Mouse (Mus musculus): ENCODE measurements around the gene Slc24a1. TPM values are rescaled to one million over a fixed set of nuclear protein-coding genes. Genes with fewer than 3 reads are reported as not detected.
"Not testable (repeated sequence)": the region's sequence is repeated elsewhere in the genome, so short reads cannot be mapped to it uniquely, and the experiment has no call there.

Gene Slc24a1
- total RNA-seq (2021) = under 1 TPM; 0.15 to 0.27 TPM
- long read RNA-seq, experiment 1 = 0 reads
- long read RNA-seq, experiment 2, partial matches to known transcripts = 0 of 1 reads
- long read RNA-seq, experiment 2, other reads (novel, unspliced or antisense) = 1 of 1 reads

DNA sequence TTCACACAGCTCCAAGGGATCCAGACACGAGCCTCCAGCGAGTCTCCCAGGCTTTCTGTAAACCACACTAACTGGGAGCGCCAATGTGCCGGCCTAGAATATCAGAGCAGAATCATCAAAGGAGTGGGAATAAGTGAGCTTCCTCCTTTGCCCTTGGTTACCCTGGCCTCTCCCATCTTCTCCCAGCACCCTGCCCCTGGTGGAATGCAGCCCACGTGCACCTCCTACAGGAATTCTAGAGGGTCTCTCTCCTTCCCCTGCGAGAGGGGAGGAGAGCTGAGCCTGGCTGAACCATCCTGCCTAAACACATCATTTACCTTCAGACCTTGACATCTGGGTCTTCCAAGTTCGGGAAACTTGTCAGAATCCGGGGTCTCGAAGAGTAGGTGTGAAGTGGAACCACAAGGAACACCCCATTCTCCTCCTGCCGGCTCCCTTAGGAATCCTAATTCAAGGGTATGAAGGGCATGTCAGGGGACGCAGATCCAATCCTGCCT is at the start of gene Slc24a1:
TSS of gene Slc24a1 (minus strand) at position 447 of the 497 bp plus-strand sequence.
- DNase-seq = no peak

DNA sequence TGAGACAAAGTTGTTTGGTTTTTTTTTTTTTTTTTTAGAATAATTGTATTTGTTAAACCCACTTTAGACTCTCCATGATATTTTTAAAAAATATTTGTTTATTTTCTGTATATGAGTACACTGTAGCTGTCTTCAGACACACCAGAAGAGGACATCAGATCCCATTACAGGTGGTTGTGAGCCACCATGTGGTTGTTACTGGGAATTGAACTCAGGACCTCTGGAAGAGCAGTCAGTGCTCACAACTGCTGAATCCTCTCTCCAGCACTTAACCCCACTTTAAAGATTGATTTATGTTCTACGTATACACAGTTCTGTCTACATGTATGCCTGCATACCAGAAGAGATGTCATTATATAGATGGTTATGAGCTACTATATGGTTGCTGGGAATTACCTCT is 44.1 kb upstream of the Slc24a1 start:
- not testable (repeated sequence) for DNase-seq

DNA sequence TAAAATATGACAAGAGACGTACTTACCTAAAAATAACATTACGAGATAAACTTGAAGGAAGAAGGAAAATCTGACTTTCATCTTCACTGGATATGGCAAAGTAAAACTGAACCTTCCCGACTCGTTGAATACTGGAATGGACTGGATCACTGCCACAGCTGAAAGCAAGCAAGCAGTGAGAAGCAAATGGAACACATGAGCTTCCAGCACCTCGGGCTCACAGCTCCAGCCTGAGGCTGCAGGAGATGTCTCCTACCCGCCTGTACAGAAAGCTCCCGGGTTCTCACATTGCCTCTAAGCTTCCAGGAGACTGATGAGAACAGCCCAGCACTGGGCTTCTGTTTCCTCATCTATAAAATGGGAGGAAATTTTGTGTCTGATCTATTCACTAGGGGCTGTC is 38.9 kb upstream of the Slc24a1 start:
- no peak for DNase-seq

DNA sequence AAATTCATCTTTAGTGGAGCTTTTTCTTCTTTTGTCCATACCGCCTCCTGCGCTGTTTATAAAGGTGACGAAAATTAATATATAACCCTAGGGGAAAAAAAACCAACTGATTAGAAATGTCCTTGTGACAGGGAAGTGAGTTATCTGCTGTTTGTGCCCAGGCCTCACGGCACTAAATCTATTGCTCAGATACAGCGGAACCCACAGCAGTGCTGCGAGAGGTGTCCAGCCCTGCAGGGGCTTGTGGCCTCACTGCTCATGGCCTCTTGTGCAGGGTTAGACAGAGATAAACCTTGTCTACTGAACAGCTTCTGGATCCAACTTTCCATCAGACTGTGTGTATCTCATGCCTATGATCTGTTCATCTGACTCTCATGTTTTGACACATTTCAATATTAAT is 37.0 kb upstream of the Slc24a1 start:
- DNase-seq = no peak

DNA sequence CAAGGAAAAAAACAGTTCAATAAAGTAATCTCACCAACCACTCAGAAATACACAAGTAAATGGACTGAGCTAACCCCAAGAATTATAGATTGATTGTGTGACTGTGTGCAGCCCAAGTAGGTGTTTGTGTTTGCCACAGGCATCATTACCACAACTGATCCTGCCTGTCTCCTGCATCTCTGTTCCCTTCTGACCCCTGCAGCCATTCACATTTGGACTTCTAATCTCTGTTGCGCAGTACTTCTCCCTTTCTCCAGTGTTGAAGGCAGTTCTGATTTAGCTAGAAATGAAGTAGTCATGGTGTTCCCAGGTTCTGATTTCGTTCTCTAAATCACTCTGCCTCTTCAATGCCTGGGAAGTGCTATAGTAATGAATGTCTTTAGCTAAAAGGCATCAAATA is 36.2 kb upstream of the Slc24a1 start:
- no peak for DNase-seq

DNA sequence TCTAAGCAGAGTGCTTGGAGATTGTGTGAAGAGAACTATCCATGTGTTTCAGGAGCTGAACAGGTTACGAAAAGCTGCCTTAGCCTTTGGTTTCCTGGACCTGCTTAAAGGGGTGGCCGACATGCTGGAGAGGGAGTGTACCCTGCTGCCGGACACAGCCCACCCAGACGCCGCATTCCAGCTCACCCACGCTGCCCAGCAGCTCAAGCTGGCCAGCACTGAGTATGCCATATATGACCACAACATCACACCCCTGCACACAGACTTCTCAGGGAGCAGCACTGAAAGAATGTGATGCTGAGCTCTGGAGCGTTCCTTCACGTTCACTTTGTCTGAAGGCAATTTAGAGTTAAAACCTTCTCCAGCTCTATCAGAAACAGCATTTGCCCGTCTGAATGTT is 34.4 kb upstream of the Slc24a1 start:
- no peak for DNase-seq

DNA sequence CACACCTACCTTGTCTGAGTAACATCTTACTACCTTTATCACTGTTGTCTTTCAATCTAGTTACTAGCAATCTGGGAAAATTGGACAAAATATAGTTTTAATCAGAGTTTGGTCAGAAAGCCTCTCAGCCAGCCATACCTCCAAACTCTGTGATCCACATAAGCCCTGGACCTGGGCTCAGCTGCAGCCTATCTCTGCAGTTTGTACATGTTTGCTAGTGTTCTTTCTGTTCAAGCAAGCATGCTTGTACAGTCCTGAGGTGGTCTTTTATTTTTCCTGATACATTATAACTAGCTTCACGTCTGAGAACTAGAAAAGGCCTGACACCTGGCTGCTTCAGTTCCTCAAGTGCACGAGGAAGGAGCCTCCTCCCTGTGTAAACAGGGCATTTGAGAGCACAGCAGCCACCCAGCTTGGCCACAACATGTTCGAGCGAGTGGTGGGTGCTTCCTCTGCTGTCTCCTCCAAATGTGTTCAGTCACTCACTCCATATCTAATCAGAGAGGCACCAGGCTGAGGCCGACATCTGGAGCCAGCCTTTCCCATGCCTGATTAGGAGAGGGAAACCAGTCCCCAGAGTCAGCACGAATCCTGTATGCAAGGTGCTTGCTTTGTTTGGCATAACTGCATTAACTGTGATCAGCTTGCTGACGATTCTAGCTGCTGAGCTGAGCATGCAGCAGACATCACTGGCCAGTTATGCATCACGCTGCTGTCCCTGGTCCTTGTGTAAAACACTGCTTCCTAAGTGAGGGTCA is 33.8 kb upstream of the Slc24a1 start:
- DNase-seq = peak in 1 of 2 experiments; percentile 7

DNA sequence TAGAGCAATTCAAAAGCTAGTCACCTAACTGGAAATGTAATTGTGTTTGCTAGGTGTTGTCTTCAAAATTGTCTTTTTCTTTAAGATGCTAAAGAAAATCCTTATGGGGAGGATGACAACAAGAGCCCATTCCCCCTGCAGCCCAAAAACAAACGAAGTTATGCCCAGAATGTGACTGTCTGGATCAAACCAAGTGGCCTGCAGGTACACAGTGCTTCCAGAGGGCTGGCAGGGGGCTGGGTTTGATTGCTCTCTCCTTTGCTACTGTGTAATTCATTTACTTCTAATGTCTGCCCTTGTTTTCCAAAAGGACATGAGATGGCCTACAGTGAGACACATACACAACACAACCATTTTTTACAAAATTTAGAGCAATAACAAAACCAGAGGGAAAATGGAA is 30.5 kb upstream of the Slc24a1 start:
- no peak for DNase-seq

DNA sequence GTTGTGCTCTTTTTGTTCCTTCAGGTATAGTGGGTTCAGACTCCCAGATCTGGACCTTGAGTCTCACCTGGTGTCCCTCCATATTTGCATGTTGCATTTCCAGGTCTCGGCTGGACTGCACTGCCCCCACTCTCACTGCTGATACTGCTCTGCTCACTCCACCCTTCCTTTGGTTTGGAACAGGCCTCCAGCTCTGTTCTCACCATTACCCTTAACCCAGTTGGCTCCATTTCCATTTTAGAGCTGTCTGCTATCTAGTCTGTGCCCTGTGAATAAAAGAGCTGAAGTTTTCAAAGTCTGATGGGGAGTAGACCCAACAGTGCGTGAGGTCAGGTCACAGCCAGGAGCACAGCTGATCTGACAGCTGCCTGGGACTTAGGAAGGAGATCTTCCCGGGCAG is 29.1 kb upstream of the Slc24a1 start:
- peak in 1 of 2 experiments; percentile 13 for DNase-seq

DNA sequence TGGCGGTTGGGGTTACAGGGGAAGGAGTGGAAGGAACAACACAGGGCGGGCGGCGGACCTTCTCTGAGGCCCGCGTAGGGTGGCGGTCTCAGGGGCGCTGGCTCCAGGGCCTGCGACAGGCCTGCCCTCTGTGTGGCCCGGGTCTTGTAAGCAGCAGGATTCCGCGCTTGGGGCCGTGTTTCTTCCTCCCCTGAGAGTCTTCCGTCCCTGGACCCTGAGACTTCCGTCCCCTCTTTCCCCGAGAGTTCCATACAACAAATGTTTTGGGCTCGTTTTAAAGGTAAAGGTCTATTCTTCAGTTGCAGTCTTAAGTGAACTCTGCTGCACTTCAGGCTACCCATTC is 9.5 kb upstream of the Slc24a1 start:
- no peak for DNase-seq

DNA sequence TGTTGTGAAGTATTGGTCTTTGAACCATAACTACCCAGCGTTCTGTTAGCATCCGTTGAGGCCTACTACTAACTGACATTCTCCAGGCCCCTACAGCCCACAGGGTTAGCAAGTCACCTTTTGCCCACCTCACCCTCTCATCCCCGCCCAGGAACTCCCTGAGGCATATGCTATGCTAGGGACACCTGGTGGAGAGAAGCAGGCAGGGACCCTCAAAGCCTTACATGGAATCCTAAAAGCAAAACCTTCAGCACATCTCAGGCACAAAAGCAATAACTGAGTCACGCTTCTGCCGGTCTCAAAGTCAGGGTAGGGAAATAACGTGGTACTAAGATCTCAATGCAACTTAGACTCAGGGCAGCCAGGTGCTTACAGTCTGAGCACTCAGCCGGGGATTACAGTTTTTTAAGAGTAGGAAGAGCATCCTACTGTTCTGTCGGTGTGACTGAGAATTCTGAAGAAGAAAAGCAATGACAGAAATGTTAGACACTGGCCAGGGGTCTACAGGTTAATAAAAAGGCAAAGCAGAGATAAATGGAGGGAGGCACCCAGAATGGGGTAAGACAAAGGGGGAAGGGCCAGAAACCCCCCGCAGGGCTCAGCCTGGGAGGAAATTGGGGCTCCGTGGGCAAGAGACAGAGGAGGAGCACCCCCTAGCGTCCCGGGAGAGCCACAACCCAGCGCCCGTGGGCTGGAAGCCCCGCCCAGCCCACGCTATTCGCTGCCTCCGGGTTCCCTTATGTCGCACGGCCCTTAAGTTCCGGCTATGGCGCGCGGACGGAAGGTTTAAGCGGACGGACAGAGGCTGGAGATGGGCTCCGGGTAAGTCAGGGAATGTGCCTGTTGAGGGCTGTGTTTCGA is 8.9 kb upstream of the Slc24a1 start, which contains the start of gene Ints14:
TSS of gene Ints14 (plus strand) at position 789 of the 861 bp plus-strand sequence.
- peak; percentile 95 to 99 for DNase-seq

DNA sequence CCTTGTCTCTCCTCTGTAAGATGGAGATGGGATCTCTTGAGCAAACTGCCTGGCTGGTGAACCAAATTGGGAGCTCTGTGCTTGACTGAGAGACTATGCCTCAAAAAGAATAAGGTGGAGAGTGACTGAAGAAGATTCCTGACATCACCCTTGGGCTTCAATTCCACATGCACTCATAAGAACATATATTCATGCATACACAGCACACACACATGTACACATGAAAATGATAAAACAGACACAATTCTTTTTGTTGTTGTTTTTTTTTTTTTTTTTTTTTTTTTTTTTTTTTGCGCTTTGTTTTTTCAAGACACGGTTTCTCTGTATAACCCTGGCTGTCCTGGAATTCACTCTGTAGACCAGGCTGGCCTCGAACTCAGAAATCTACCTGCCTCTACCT is 5.9 kb upstream of the Slc24a1 start:
- no peak for DNase-seq

DNA sequence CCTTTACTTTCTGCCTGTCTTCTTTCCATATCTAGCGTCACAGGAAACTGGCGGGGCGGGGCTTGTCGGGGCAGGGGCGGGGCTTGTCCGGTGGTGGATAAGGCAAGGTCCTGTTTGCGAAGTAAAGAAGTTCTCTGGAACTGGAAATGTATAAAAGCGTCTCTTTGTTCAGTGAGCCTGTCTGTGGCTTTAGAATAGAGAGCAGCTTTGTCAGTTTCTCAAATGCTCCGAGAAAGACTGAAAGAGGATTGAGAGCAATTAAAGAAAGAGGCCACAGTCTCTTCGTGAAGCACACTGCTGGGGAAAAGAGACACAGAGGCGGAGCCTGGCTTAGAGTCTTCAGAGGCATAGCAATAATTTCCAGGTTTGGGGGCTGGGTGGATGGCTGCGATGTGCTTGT is 4.9 kb upstream of the Slc24a1 start:
- DNase-seq = no peak

DNA sequence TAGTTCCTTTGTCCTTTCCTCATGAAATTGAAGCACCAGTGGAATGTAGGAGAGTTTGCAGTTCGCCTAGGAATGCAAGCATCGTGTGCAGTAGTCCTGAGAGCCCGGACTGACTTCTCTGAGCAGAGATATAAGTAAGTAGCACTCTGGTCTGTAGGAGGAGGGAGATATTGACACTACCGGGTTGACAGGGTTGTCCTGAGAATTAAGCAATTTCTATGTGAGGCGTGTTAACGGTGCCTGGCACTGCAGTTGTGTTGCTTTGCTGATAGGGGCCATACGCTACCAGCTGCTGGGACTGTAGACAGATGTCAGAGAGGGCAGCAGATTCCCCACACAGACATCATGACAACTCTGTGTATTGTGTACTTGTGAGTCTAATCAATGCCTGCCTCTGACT is 1.8 kb upstream of the Slc24a1 start:
- DNase-seq = no peak

DNA sequence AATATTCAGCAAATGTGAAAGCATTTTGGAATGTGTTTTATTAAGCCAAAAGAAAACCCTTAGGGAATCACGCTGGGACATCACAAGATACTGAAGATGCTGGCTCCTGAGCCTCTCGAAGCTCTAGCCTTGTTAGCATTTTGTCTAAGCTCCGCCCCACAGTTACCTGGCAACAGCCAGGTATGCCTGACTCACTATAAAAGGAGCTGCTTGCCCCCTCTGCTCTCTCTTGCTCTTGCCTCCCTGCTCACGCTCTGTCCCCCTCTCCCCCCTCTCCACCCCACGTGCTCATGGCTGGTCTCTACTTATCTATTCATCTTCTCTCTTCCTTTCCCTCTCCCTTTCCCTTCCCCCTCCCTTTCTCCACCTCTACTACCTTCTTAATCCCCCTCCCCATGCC is 648 bp upstream of the Slc24a1 start:
- DNase-seq = no peak

DNA sequence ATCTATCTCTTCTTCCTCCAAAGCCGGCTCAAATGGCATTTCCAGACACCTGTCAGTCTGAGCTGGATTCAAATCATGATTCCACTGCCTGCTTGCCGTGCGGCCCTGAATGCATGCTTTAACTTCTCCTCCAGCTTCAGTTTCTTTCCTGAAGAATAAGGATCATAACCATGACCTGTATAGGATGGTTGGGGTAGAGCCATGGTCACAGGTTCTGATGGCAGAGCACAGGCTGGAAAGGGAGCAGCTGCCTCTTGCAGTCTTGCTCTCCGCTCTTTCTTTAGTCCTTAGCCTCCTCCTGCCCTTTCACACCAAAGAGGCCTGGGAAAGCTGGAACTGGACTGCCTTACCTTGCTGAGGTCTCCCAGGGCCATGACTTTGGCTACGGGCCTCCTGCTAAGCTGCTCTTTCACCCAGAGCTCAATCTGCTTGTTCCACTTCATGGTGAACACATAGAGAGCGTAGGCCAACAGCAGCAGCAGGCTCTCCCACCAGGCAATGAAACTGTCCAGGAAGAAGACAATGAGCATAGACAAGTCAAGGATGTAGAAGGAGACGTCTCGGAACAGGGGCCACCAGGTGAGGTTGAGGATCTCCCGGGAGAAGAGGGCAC is 3.8 kb downstream of the Slc24a1 start:
- DNase-seq = no peak

DNA sequence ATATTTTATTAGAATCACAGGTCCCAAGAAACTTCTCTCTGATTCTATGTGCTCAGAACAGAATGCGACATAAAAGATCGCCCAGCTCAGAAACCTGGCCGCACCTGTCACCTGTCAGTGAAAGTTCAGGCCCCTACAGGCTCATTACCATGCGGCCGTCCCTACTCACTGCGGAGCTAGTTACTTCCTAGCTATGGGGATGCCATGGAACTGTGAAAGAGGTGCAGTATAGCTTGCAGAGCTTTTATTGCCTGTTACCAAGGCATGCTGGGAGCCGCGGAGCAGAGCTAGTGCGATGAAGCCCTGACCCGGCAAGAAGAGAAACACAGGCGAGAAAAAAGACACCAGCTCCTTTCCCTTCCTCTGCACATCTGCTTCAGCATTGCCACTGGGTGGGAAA is 7.4 kb downstream of the Slc24a1 start:
- no peak for DNase-seq

DNA sequence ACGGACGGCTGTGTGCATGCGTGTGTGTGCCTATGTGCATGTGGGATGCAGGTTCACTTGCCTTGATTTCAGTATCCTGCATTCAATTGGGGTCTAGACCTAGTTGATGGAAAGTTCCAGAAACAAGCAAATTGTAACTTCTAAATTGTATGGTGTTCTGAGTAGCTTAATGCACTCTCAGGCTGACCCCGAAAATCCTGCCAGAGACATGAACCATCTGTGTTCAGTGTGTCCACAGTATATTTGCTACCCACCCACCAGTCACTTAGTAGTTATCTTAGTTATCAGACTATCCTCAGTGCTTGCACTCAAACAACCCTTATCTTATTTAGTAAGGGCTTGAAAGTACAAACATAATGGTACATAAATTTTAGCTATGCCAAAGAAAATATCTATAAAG is 9.8 kb downstream of the Slc24a1 start:
- DNase-seq = no peak

DNA sequence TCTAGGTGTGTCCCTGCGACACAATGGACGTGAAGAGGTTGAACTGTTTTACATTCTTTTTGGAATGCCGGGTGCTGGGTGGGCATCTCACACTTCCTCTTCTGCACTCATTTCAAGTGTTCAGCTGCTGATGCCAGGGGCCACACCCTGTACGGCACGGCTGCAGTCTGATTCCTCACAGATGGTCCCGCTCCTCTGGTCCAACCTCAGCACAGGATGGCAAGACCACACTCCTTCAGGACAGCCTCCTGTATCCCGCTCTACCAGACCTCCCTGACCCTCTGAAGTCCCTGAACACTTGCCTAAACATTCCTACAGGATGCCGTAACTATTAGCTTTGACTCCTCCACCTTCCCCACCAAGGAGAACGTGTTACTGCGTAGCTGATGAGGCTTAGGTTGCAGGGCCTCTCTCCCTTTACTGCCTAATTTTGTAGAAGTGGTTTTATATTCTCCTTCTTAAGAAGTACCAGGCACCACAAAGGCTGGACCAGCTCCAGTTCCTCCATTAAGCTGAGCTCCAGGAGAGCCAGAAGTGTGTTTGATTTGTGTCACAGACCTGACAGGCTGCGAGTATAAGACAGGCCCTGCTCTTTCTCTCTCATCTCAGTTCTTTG is 10.6 kb downstream of the Slc24a1 start:
- DNase-seq = no peak

DNA sequence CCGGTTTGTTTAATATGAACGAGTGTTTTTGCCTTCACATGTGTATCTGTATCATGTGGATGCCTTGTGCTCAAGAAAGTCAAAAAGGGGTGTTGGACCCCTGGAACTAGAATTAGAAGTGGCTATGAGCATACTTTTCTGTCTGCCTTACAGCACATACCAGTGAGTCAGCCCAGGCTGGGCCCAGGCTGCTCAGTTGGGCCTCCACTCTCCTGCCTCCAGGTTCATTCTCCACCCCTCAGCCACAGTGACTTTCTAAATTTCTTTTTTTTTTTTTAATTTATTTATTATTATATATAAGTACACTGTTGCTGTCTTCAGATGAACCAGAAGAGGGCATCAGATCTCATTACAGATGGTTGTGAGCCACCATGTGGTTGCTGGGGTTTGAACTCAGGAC is 11.6 kb downstream of the Slc24a1 start:
- DNase-seq = no peak

DNA sequence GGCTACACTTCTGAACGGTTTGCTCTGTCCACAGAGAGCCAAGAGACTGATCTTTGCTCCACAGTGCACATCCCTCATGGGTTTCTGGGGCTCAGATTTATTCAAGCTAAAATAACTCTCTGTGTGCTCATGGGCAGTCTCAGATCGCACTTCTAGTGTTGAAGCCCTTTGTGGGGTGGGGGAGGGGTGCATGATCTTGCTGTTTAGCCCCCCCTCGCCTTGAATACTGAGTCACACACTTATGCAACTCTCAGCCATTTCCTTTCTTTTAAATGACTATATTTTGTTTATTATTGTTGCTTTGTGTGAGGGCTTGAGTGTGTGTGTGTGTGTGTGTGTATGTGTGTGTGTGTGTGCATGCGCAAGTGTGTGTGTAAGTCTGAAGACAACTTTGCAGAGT is 12.1 kb downstream of the Slc24a1 start:
- DNase-seq = no peak

DNA sequence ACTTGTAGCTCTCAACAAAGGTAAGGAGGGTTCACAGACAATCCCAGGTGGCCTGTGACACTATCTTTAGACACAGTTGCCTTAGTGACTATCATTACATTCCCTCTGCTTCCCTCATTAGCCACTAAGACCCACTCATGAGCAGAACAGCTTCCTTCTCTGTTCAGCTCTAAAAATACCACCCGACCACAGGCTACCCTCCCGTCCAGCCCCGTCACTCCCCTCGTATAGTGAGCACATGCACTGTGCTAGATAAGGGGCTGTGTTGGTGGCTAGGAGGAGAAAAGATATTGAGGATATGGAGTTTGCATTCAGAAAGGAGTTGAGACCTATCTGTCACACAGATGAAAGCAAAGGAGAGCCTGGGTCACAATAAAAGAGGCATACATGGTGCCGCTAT is 12.9 kb downstream of the Slc24a1 start:
- no peak for DNase-seq
